Mouse (Mus musculus) embryo, embryonic 10 days (tissue): Measurements from ENCODE around the gene Mgat2.
"Not testable (repeated sequence)": the region's sequence is repeated elsewhere in the genome, so short reads cannot be mapped to it uniquely, and the experiment has no call there.

Source experiments
- DNase-seq: peaks from one replicate; pipeline ENCODE4 v3.0.0-alpha.2; 2015; ENCODE audit warnings: low spot score

Gene Mgat2

GRCm38 (mm10) chr12:69183583-69184308, at the start of gene Mgat2, which contains the start of gene Rpl36al:
Gene Mgat2 (plus strand): TSS chr12:69184157.
Gene Rpl36al (minus strand): TSS chr12:69184083.
- peak; percentile 96 for DNase-seq

DNA sequence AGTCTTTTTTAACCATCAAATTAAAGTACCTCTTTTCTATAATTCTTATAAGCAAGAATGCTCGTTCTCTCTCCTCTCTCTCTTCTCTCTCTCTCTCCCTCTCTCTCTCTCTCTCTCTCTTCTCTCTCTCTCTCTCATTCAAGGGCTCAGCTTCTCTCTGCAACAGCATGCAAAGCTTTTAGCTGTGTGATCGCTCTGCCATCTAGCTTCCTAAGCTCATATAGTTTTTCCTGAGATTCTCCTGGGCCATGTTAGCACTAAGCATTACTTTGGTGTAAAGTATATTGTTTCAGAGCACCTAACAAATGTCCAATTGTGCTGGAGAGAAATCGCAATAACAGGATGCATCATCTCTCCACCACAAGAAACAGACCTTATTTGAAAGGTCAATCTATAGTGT, 44.8 kb upstream of the Mgat2 start:
- no peak for DNase-seq

DNA sequence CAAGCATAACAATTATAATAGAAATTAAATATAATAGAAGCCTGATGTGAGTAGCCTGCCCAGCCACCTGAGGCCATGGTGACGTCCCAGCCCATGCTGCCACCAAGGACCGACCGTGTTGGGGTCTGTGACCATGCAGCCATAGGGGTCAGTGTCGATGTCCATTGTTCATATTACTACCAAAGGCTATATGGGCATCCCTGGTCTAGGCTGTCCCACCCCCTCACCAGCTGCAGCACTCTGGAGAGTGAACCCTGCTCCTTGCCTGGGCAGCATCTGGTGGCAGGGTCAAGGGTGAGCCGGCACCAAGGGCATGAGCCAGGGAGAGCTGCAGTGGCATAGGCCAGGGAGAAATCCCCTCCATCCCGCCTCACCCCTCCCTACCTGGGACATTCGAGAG, 44.1 kb upstream of the Mgat2 start:
- DNase-seq: no peak

GRCm38 (mm10) chr12:69143460-69143859, 40.5 kb upstream of the Mgat2 start:
- DNase-seq: no peak

DNA sequence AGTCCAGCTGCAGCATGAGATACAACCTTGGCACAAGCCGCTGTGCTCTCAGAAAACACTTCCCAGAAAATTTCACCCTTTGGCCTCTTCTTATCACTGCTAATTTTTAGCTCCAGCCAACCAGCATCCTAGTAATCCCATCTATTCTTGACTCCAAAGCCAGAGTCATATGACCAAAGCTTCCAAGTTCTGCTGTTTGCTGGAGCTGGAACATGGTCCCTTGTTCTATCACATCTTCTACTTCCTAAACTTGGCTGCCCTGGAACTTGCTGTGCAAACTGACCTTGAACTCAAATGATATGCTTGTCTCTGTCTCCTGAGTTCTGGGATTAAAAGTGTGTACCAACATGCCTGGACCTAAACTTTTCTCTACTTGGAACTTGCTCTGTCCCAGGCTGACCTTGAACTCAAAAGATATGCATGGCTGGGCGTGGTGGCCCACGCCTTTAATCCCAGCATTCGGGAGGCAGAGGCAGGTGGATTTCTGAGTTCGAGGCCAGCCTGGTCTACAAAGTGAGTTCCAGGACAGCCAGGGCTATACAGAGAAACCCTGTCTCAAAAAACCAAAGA, 36.7 kb upstream of the Mgat2 start:
- DNase-seq: no peak

DNA sequence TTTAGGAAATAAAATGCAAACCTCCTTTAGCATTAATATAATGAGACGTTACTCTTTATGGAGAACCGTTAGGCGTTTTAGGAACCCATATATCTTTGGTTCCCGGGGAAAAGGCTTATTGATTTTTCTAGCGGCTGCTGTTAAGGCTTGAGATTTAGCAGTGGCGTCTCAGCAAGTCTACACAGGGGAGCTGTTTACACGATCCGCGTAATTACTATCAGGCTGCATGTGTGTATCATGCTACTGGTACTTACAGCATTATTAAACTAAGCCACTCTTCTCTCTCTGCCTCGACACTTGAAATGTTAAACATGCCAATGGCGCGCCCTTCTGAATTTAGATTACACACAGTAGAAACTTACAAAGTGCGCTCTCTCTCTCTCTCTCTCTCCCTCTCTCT, 33.9 kb upstream of the Mgat2 start:
- no peak for DNase-seq

GRCm38 (mm10) chr12:69155923-69156322, 28.0 kb upstream of the Mgat2 start:
- DNase-seq: no peak

DNA sequence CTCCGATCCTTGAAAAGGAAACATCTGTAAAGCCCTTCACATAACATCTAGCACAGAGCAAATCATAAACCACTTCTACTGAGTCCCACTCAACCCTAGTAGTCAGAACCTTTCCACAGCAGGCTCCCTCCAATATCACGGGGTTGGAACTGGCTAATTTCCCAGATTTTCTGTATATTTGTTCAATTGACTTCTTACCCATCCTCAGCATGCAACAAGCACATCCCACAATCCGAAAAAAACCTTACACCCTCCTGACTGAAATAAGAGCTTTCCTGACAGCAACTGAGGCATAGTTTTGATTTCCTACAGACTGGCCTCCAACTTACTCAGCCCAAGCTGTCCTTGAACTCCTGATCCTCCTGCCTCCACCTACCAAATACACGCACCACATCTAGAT, 27.5 kb upstream of the Mgat2 start:
- no peak for DNase-seq

DNA sequence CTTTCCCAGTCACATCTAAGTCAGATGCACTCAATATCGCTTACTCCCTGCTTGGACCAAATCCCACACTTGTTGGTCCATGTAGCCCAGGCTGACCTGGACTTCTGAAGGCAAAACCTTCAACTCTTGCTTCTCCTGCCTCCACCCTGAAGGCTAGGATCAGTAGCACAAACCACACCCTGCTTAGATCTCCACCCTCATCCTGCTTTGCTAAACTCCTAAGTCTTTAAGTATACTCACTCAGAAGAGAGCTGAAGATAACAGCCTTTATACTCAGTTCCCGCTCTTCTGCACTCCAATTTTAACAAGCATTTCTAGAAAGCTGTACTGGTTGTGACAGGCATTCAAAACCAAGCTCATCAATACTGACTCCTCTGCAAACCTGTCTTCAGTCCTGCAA, 26.9 kb upstream of the Mgat2 start:
- no peak for DNase-seq

- DNase-seq: peak; percentile 39
These were observed 25.6 kb upstream of the Mgat2 start for GRCm38 (mm10) chr12:69158366-69158764.

GRCm38 (mm10) chr12:69158765-69159577, 25.0 kb upstream of the Mgat2 start, which contains the start of gene Rps29:
Gene Rps29 (minus strand): TSS chr12:69159186.
- peak; percentile 100 for DNase-seq

GRCm38 (mm10) chr12:69159578-69159940, 24.4 kb upstream of the Mgat2 start:
- DNase-seq: peak; percentile 43

DNA sequence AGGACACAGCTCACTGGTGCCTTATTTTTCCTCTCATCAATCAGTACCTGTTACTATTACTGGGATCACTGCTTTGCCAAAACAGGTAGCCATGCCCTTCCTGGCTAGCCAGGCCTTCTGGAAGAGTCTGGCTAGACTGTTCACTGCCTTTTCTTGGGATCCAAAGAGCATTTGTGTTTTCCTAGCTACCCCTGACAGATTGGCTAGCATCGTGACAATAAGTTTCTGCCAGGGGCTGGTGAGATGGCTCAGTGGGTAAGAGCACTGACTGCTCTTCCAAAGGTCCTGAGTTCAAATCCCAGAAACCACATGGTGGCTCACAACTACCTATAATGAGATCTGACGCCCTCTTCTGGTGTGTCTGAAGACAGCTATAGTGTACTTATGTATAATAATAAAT, 23.3 kb upstream of the Mgat2 start:
- not testable (repeated sequence) for DNase-seq

DNA sequence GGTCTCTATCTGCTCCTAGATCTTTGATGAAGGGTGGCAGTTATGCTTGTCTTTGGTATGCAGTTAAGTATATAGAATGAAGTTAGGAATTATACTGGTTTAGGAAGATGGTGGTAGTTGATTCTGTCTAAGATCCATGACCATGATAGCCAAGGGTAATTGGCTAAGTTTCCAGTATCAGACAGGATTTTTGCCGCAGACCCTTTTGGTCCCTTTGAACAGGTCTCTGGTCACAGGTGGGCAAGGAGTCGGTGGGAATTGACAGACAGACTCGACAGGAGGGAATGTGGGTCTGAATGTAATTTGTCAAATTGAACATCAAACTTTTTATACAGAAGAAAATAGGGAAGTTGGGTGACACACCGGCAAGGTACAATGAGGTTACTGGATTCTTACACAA, 20.4 kb upstream of the Mgat2 start:
- not testable (repeated sequence) for DNase-seq

DNA sequence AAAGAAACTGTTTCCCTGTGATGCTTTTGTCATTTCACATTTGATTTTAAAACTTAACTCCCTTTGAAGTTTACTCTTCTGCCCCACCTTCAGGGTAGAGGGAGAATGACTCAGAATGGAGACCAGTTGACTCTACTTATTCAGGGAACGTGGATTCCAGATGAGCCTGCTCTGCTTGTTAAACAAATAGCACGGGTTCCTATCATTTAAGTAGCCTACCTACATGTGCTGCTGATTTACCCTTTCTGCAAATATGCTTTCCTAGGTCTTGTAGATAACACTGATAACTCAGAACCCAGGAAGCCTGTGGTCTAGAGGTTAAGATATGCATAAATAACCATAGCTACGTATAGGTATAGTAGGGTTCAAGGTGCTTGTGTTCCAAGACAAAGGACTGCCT, 19.1 kb upstream of the Mgat2 start:
- DNase-seq: no peak

DNA sequence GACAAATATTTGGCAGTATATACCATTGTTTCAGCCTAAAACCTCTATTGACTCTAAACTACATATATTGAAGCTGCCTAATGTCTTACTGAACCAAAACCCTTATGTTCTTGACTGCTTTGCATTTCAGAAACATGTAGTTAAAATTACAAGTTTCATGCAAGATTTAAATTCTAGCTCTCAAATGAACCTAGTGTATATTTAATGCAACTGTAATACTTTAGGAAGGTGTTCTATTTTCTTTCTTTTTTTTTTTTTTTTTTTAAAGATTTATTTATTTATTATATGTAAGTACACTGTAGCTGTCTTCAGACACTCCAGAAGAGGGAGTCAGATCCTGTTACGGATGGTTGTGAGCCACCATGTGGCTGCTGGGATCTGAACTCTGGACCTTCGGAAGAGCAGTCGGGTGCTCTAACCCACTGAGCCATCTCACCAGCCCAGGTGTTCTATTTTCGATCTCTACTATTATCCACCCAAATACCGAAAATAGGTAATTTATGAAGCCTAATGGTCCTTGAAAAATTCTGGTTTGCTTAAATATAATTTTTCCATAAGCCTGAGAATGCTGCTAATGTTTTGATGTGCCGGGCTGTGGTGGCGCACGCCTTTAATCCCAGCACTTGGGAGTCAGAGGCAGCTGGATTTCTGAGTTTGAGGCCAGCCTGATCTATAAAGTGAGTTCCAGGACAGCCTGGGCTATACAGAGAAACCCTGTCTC, 16.9 kb upstream of the Mgat2 start:
- not testable (repeated sequence) for DNase-seq

- no peak for DNase-seq
These were observed 16.1 kb upstream of the Mgat2 start for GRCm38 (mm10) chr12:69167656-69168460.

GRCm38 (mm10) chr12:69168461-69169106, 15.4 kb upstream of the Mgat2 start, which contains the start of gene Lrr1:
Gene Lrr1 (plus strand): TSS chr12:69168814.
- DNase-seq: peak; percentile 91

DNA sequence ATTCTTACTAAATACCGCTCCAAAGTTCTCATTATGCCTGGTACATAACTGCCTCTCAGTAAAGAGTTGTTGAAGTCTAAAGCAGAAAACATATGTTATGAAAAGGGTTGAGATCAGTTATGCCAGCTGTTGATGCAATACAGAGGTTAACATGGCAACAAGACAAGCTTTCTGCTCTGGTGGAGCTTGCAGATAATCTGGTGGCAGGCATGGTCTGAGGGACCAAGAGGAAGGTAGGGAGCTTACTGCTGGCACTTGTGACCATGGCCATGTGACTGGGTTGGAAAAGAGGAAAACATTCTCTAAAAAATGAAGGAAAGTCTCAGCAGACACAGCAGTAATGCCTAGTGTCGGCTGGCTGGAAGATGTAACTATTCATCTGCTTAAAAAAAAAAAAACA, 12.7 kb upstream of the Mgat2 start:
- DNase-seq: no peak

DNA sequence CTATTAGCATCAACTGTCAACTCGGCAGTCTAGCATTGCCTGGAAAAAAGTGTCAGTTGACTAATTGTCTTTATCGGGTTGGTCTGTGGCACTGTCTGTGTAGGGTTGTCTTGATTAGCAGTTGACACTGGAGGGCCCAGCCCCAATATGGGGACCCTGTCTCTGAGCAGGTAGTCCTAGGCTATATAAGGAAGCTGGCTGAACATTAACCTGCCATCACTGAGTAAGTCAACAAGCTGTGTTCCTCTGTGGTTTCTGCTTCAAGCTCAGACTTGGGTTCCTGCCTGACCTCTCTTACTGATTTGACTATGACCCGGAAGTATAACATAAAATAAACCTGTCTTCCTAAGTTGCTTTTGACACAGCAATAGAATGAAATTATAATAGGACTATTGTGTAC, 8.0 kb upstream of the Mgat2 start:
- no peak for DNase-seq

DNA sequence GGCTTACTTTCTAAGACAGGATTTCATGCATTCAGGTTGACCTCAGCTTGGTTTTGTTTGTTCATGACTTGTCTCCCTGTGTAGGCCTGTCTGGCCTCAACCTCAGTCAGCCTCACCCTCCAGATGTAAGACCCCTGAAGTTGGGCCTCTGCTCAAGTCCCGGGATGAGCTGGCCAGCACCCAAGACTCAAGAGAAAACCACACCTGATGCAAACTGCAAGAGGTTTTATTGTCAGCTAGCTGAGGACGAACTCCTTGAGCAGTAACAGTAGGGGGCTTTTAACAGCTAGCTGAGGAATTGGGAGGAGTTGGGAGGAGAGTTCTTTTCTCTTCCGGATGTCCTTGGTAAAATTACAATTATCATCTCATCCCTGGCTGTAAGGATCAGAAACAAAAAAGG, 6.4 kb upstream of the Mgat2 start:
- peak; percentile 2 for DNase-seq
